Mouse (Mus musculus): ENCODE results near the gene Krtap24-1. TPM values are rescaled to one million over a fixed set of nuclear protein-coding genes. Genes with fewer than 3 reads are reported as not detected.

The Krtap24-1 gene
- polyA plus RNA-seq, 1 experiment from 2014 or later, result not detected

DNA sequence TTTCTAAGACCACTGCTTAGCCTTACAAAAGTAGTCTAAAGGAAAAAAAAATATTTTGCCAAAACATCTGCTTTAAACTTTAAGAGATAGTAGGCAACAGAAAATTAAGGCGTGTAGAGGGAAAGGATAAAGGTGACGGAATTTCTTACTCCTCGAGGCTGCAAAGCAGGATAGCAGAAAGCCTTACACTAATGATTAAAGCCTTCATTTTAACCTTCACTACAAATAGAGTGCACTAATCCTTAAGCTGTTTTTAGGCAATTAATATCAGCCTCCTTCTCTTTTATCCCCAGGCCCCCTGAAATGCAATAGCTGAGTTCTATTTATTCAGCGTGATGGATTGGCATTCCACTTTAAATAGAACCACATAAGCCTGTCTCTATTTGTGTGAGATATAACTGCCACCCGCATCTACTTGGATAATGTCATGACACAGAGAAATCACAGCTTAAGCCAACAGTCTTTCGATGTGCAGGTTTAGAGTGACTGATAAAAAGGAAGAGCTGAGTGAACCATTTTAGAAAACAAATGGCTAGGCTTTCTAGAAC, 50.4 kb downstream of the Krtap24-1 start:
- Histone ChIP-seq H3K36me3 (no peaks in the 10 kb centered on the region), H3K4me3 (no peak overlapping the region), H3K9me3 (replicated peaks) (0 out of 2 replicates have a peak, but pooled peaks cover 4% of the 10 kb centered on the region), H3K27ac (no peak overlapping the region), H3K9ac (no peak overlapping the region), H3K4me1 (no peaks in the 10 kb centered on the region), H3K27me3 (replicated peaks) (no peaks in the 10 kb centered on the region), H3K4me2 (no peak overlapping the region)
- WGBS (ENCODE audit: insufficient replicate concordance), result 52% methylated on average over 6 of the region's 6 CpGs
- ATAC-seq, result no peak

Other genes starting within 250 kb of the Krtap24-1 start
- gene Cldn17, start 105.3 kb downstream of the Krtap24-1 start, polyA plus RNA-seq (2016; fragmentation: Nextera tagmentation; extraction: Ambion mirVana), result not detected in 2 replicates
- gene Cldn8, start 49.1 kb downstream of the Krtap24-1 start, polyA plus RNA-seq (2016; fragmentation: Nextera tagmentation; extraction: Ambion mirVana), result not detected in 2 replicates
- gene 2310079G19Rik, start 15.4 kb upstream of the Krtap24-1 start, polyA plus RNA-seq (2016; fragmentation: Nextera tagmentation; extraction: Ambion mirVana), result not detected in 2 replicates
- gene Krtap26-1, start 35.5 kb upstream of the Krtap24-1 start, polyA plus RNA-seq (2016; fragmentation: Nextera tagmentation; extraction: Ambion mirVana), result not detected in 2 replicates
- gene Krtap27-1, start 59.4 kb upstream of the Krtap24-1 start, polyA plus RNA-seq (2016; fragmentation: Nextera tagmentation; extraction: Ambion mirVana), result not detected in 2 replicates
- gene 2310061N02Rik, start 95.7 kb upstream of the Krtap24-1 start, polyA plus RNA-seq (2016; fragmentation: Nextera tagmentation; extraction: Ambion mirVana), result not detected in 2 replicates
- not detected in 2 replicates for gene Krtap13-1, start 116.6 kb upstream of the Krtap24-1 start, polyA plus RNA-seq (2016; fragmentation: Nextera tagmentation; extraction: Ambion mirVana)
- gene Krtap13, start 139.4 kb upstream of the Krtap24-1 start, polyA plus RNA-seq (2016; fragmentation: Nextera tagmentation; extraction: Ambion mirVana), result not detected in 2 replicates
- not detected in 2 replicates for gene 2310034C09Rik, start 146.6 kb upstream of the Krtap24-1 start, polyA plus RNA-seq (2016; fragmentation: Nextera tagmentation; extraction: Ambion mirVana)
- gene 2310057N15Rik, start 161.9 kb upstream of the Krtap24-1 start, polyA plus RNA-seq (2016; fragmentation: Nextera tagmentation; extraction: Ambion mirVana), result not detected in 2 replicates
- not detected in 2 replicates for gene Gm5965, start 165.6 kb upstream of the Krtap24-1 start, polyA plus RNA-seq (2016; fragmentation: Nextera tagmentation; extraction: Ambion mirVana)
- not detected in 2 replicates for gene Gm20741, start 199.9 kb upstream of the Krtap24-1 start, polyA plus RNA-seq (2016; fragmentation: Nextera tagmentation; extraction: Ambion mirVana)
- gene Krtap15, start 207.9 kb upstream of the Krtap24-1 start, polyA plus RNA-seq (2016; fragmentation: Nextera tagmentation; extraction: Ambion mirVana), result not detected in 2 replicates
- gene Krtap14, start 213.9 kb upstream of the Krtap24-1 start, polyA plus RNA-seq (2016; fragmentation: Nextera tagmentation; extraction: Ambion mirVana), result not detected in 2 replicates

Data from liver, embryonic 12.5 days (tissue).